ENCODE assay signal across 8 mouse cellular contexts in the genomic region with DNA sequence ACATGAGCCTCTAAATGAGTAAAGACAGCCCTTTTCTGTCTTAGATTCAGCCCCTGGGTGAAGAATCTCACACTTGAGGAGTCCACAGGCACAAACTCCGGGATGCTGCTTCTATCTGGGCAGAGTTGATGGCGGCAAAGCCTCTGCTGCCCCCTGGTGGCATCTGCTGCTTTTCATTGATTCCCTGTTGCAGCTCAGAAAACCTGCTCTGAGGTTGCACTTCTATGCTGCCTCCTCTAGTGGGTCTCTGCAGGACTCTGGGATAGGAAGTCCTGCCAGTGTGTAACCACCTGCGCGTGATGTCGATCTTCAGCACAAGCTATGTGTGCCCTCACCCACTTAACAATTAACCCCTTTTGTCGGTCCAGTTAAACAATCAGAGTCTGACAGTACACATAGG. TPM values are rescaled to one million over a fixed set of nuclear protein-coding genes. Genes with fewer than 3 reads are reported as not detected.
DNase-seq lines count a peak whose midpoint lies in the region; ATAC-seq and TF ChIP-seq lines count a peak whose summit lies in the region.

No protein-coding gene starts in this region.

- WGBS in embryonic facial prominence, embryonic 14.5 days = 7% methylated on average over 6 of the region's 6 CpGs
- 5% methylated on average over 6 of the region's 6 CpGs for WGBS in limb, embryonic 13.5 days
- 3% methylated on average over 6 of the region's 6 CpGs for whole genome bisulfite sequencing in midbrain, postnatal 0 days

- peak; percentile 98 for TF ChIP-seq CTCF in midbrain, postnatal 0 days (IDR thresholded peaks at IDR 0.05)

- no peak overlapping the region for H3K4me3 ChIP-seq in embryonic facial prominence, embryonic 14.5 days (ENCODE audit: low read depth, low read length)
- H3K4me3 ChIP-seq in limb, embryonic 13.5 days = no peak overlapping the region
- H3K4me3 ChIP-seq in midbrain, postnatal 0 days (ENCODE audit: low read depth, low read length) = no peak overlapping the region

- H3K9me3 ChIP-seq in embryonic facial prominence, embryonic 14.5 days (ENCODE audit: control insufficient read depth, low read length) = no peaks in the 10 kb centered on the region
- H3K9me3 ChIP-seq in limb, embryonic 13.5 days = no peaks in the 10 kb centered on the region
- no peaks in the 10 kb centered on the region for H3K9me3 ChIP-seq in midbrain, postnatal 0 days (ENCODE audit: low read length)

- H3K27me3 ChIP-seq in embryonic facial prominence, embryonic 14.5 days (replicated peaks; ENCODE audit: control insufficient read depth, insufficient read depth, low read length) = no peaks in the 10 kb centered on the region
- no peaks in the 10 kb centered on the region for H3K27me3 ChIP-seq in limb, embryonic 13.5 days
- H3K27me3 ChIP-seq in midbrain, postnatal 0 days (ENCODE audit: insufficient read depth, low read length) = no peaks in the 10 kb centered on the region

- H3K36me3 ChIP-seq in embryonic facial prominence, embryonic 14.5 days (ENCODE audit: control insufficient read depth, insufficient read depth, low read length) = no peaks in the 10 kb centered on the region
- no peaks in the 10 kb centered on the region for H3K36me3 ChIP-seq in limb, embryonic 13.5 days
- H3K36me3 ChIP-seq in midbrain, postnatal 0 days (ENCODE audit: insufficient read depth, low read length) = no peaks in the 10 kb centered on the region

- H3K27ac ChIP-seq in embryonic facial prominence, embryonic 14.5 days (replicated peaks; ENCODE audit: low read depth, low read length) = no peak overlapping the region
- H3K27ac ChIP-seq in limb, embryonic 13.5 days = no peak overlapping the region
- H3K27ac ChIP-seq in midbrain, postnatal 0 days (ENCODE audit: low read depth, low read length) = no peak overlapping the region

- H3K4me1 ChIP-seq in embryonic facial prominence, embryonic 14.5 days (ENCODE audit: control insufficient read depth, insufficient read depth, low read length) = no peaks in the 10 kb centered on the region
- peaks cover under 1% of the 10 kb centered on the region; the same call in 1 of the 2 replicates for H3K4me1 ChIP-seq in limb, embryonic 13.5 days
- no peaks in the 10 kb centered on the region for H3K4me1 ChIP-seq in midbrain, postnatal 0 days (ENCODE audit: insufficient read depth, low read length)

- 0 out of 2 replicates have a peak overlapping the region, but pooled peaks have one; percentile 4 for H3K4me2 ChIP-seq in embryonic facial prominence, embryonic 14.5 days (ENCODE audit: low read depth, low read length)
- H3K4me2 ChIP-seq in limb, embryonic 13.5 days (replicated peaks) = no peak overlapping the region
- H3K4me2 ChIP-seq in midbrain, postnatal 0 days (ENCODE audit: low read depth, low read length, poor library complexity, severe bottlenecking) = peak overlapping the region; percentile 15; the same call in 1 of the 2 replicates

- ATAC-seq in embryonic facial prominence, embryonic 14.5 days (ENCODE audit: low read depth) = peak; percentile 86
- ATAC-seq in limb, embryonic 13.5 days (ENCODE audit: low FRiP score, low read depth) = peak; percentile 78
- peak; percentile 65 for ATAC-seq in midbrain, postnatal 0 days (ENCODE audit: low FRiP score)

- no peak overlapping the region for H3K9ac ChIP-seq in embryonic facial prominence, embryonic 14.5 days (ENCODE audit: low read depth, low read length)
- H3K9ac ChIP-seq in limb, embryonic 13.5 days = no peak overlapping the region
- H3K9ac ChIP-seq in midbrain, postnatal 0 days (replicated peaks; ENCODE audit: low read length, poor library complexity, severe bottlenecking) = no peak overlapping the region

- peak; percentile 94 for DNase-seq in 416B (ENCODE audit: low read depth)
- peak; percentile 76 for DNase-seq in adrenal gland, postnatal 4 days (ENCODE audit: low spot score in 2 of 2)
- peak; percentile 93 for DNase-seq in embryonic facial prominence, embryonic 14.5 days (ENCODE audit: low spot score)
- peak; percentile 71 to 88 for DNase-seq in heart, adult 9 months (ENCODE audit: low spot score in 2 of 2)
- DNase-seq in kidney, adult 9 months = peak; percentile 96
- DNase-seq in midbrain, postnatal 0 days (ENCODE audit: low spot score) = peak; percentile 94
- peak; percentile 89 to 92 for DNase-seq in spleen, postnatal 10 days (ENCODE audit: low spot score in 2 of 2)

RNA-seq across cellular contexts. Expression of gene Ppid, which starts 4.3 kb away (rescaled TPM):
- total RNA-seq in adrenal gland, postnatal 4 days (2021) = 10 to 100 TPM; 50.3 to 56.2 TPM
- 155 and 167 TPM in 2 replicates for polyA plus RNA-seq in embryonic facial prominence, embryonic 14.5 days (2014; fragmentation: Nextera tagmentation; extraction: Ambion mirVana)
- 187 and 192 TPM in 2 replicates for polyA plus RNA-seq in limb, embryonic 13.5 days (2015; fragmentation: Nextera tagmentation; extraction: Ambion mirVana)
- total RNA-seq in midbrain, postnatal 0 days (2014; rRNA removed) = 67.6 and 68.4 TPM in 2 replicates
- 121 and 123 TPM in 2 replicates for polyA plus RNA-seq in midbrain, postnatal 0 days (2015; fragmentation: Nextera tagmentation; extraction: Ambion mirVana)

RNA-seq across cellular contexts. Expression of gene Fnip2, which starts 19.2 kb away (rescaled TPM):
- 10 to 100 TPM; 11.9 to 16.0 TPM for total RNA-seq in adrenal gland, postnatal 4 days (2021)
- polyA plus RNA-seq in embryonic facial prominence, embryonic 14.5 days (2014; fragmentation: Nextera tagmentation; extraction: Ambion mirVana) = 2.0 and 2.3 TPM in 2 replicates
- 3.4 and 3.9 TPM in 2 replicates for polyA plus RNA-seq in limb, embryonic 13.5 days (2015; fragmentation: Nextera tagmentation; extraction: Ambion mirVana)
- total RNA-seq in midbrain, postnatal 0 days (2014; rRNA removed) = 30.3 and 35.7 TPM in 2 replicates
- polyA plus RNA-seq in midbrain, postnatal 0 days (2015; fragmentation: Nextera tagmentation; extraction: Ambion mirVana) = 5.2 and 6.9 TPM in 2 replicates

RNA-seq across cellular contexts. Expression of gene 4930579G24Rik, which starts 42.1 kb away (rescaled TPM):
- total RNA-seq in adrenal gland, postnatal 4 days (2021) = 1 to 10 TPM; 7.9 to 8.4 TPM
- 23.3 and 26.5 TPM in 2 replicates for polyA plus RNA-seq in embryonic facial prominence, embryonic 14.5 days (2014; fragmentation: Nextera tagmentation; extraction: Ambion mirVana)
- polyA plus RNA-seq in limb, embryonic 13.5 days (2015; fragmentation: Nextera tagmentation; extraction: Ambion mirVana) = 35.5 and 35.9 TPM in 2 replicates
- total RNA-seq in midbrain, postnatal 0 days (2014; rRNA removed) = 3.3 and 5.4 TPM in 2 replicates
- 2.7 and 3.7 TPM in 2 replicates for polyA plus RNA-seq in midbrain, postnatal 0 days (2015; fragmentation: Nextera tagmentation; extraction: Ambion mirVana)

RNA-seq across cellular contexts. Expression of gene Etfdh, which starts 42.5 kb away (rescaled TPM):
- total RNA-seq in adrenal gland, postnatal 4 days (2021) = 100 to 1,000 TPM; 158 to 202 TPM
- polyA plus RNA-seq in embryonic facial prominence, embryonic 14.5 days (2014; fragmentation: Nextera tagmentation; extraction: Ambion mirVana) = 59.4 and 62.4 TPM in 2 replicates
- polyA plus RNA-seq in limb, embryonic 13.5 days (2015; fragmentation: Nextera tagmentation; extraction: Ambion mirVana) = 53.8 and 57.4 TPM in 2 replicates
- 21.8 and 26.7 TPM in 2 replicates for total RNA-seq in midbrain, postnatal 0 days (2014; rRNA removed)
- 36.0 and 38.9 TPM in 2 replicates for polyA plus RNA-seq in midbrain, postnatal 0 days (2015; fragmentation: Nextera tagmentation; extraction: Ambion mirVana)
